Mouse (Mus musculus): ENCODE measurements around the gene Gfod1. TPM values are rescaled to one million over a fixed set of nuclear protein-coding genes. Genes with fewer than 3 reads are reported as not detected.

Gfod1 gene
- total and polyA plus RNA-seq, 3 experiments = 0.30 to 0.70 (median 0.36) TPM

- in situ Hi-C loops (cut with MboI; ENCODE audit: low pct_ligation_motif_present, low pct_unique_long_range_greater_than_20kb, low sequenced_read_pairs) = no loop called here
- no peak overlapping the region for H3K27ac ChIP-seq (ENCODE audit: insufficient read depth, low read depth)
- H3K79me2 ChIP-seq (replicated peaks; ENCODE audit: control insufficient read depth, extremely low read depth, insufficient read depth, poor library complexity, severe bottlenecking) = no peaks in the 10 kb centered on the region
Observed at GRCm38 (mm10) chr13:43261287-43261686, 42.7 kb downstream of the Gfod1 start.

GRCm38 (mm10) chr13:43260731-43261130 lies 43.2 kb downstream of the Gfod1 start:
- Histone ChIP-seq H3K4me1 (ENCODE audit: control insufficient read depth in 1 of 2, insufficient read depth in 2 of 2) (peaks cover 8 to 42% of the 10 kb centered on the region in 2 experiments), H3K27ac (ENCODE audit: insufficient read depth, low read depth) (no peak overlapping the region)

More at GRCm38 (mm10) chr13:43261287-43261686, 42.7 kb downstream of the Gfod1 start:
- no peaks in the 10 kb centered on the region for H3K36me3 ChIP-seq (replicated peaks in 1 of 2; ENCODE audit: control insufficient read depth in 1 of 2, insufficient read depth in 1 of 2, low read length in 1 of 2)
- DNase-seq (ENCODE audit: extremely low read depth) = no peak
- no peak overlapping the region for H3K4me3 ChIP-seq (replicated peaks in 1 of 3; ENCODE audit: low read depth in 2 of 3, low read length in 2 of 3, poor library complexity in 1 of 3)
- no peaks in the 10 kb centered on the region for H3K9me3 ChIP-seq (replicated peaks; ENCODE audit: low read length)
- peaks cover 8 to 42% of the 10 kb centered on the region in 2 experiments for H3K4me1 ChIP-seq (ENCODE audit: control insufficient read depth in 1 of 2, insufficient read depth in 2 of 2)
- H3K4me2 ChIP-seq (ENCODE audit: insufficient read depth, low read depth, poor library complexity, severe bottlenecking) = no peak overlapping the region
- no peak for TF ChIP-seq CTCF (conservative IDR thresholded peaks at IDR 0.05 in 1 of 2, IDR thresholded peaks at IDR 0.05 in 1 of 2; ENCODE audit: low read depth in 2 of 2, low read length in 2 of 2)
- no peak for TF ChIP-seq RCOR1 (conservative IDR thresholded peaks at IDR 0.05; ENCODE audit: low read depth, low read length)
- no peak for TF ChIP-seq BHLHE40 (IDR thresholded peaks at IDR 0.05; ENCODE audit: low read depth, low read length)
- TF ChIP-seq HCFC1 (IDR thresholded peaks at IDR 0.05; ENCODE audit: low read depth, low read length) = no peak
- TF ChIP-seq SIN3A (IDR thresholded peaks at IDR 0.05; ENCODE audit: low read length) = no peak
- no peak for TF ChIP-seq ETS1 (conservative IDR thresholded peaks at IDR 0.05; ENCODE audit: low read depth, low read length)
- TF ChIP-seq POLR2AphosphoS2 (IDR thresholded peaks at IDR 0.05; ENCODE audit: low read depth, low read length) = no peak
- dilution Hi-C loops (cut with MboI; ENCODE audit: extremely low pct_ligation_motif_present, extremely low pct_unique_long_range_greater_than_20kb, low sequenced_read_pairs) = no loop called here
- no peak overlapping the region for H3K9ac ChIP-seq (ENCODE audit: insufficient read depth, low read depth)
- no peaks in the 10 kb centered on the region for H3K27me3 ChIP-seq (replicated peaks)

GRCm38 (mm10) chr13:43256447-43256846 lies 47.5 kb downstream of the Gfod1 start:
- dilution Hi-C loops (cut with MboI; ENCODE audit: extremely low pct_ligation_motif_present, extremely low pct_unique_long_range_greater_than_20kb, low sequenced_read_pairs) (no loop called here), in situ Hi-C loops (cut with MboI; ENCODE audit: low pct_ligation_motif_present, low pct_unique_long_range_greater_than_20kb, low sequenced_read_pairs) (no loop called here)
- H3K9ac ChIP-seq (ENCODE audit: insufficient read depth, low read depth) = no peak overlapping the region
- peaks cover 2 to 14% of the 10 kb centered on the region in 2 experiments for H3K4me1 ChIP-seq (ENCODE audit: control insufficient read depth in 1 of 2, insufficient read depth in 2 of 2)
- no peaks in the 10 kb centered on the region for H3K9me3 ChIP-seq (replicated peaks; ENCODE audit: low read length)
- no peaks in the 10 kb centered on the region for H3K36me3 ChIP-seq (replicated peaks in 1 of 2; ENCODE audit: control insufficient read depth in 1 of 2, insufficient read depth in 1 of 2, low read length in 1 of 2)
- H3K79me2 ChIP-seq (replicated peaks; ENCODE audit: control insufficient read depth, extremely low read depth, insufficient read depth, poor library complexity, severe bottlenecking) = no peaks in the 10 kb centered on the region
- H3K4me3 ChIP-seq (replicated peaks in 1 of 3; ENCODE audit: low read depth in 2 of 3, low read length in 2 of 3, poor library complexity in 1 of 3) = no peak overlapping the region
- no peak overlapping the region for H3K27ac ChIP-seq (ENCODE audit: insufficient read depth, low read depth)
- no peak overlapping the region for H3K4me2 ChIP-seq (ENCODE audit: insufficient read depth, low read depth, poor library complexity, severe bottlenecking)
- H3K27me3 ChIP-seq (replicated peaks) = no peaks in the 10 kb centered on the region
- TF ChIP-seq EP300 (IDR thresholded peaks at IDR 0.05; ENCODE audit: low read length) = no peak
- no peak for TF ChIP-seq ZC3H11A (IDR thresholded peaks at IDR 0.05; ENCODE audit: low read depth, low read length)
- no peak for TF ChIP-seq KAT2A (IDR thresholded peaks at IDR 0.05; ENCODE audit: insufficient replicate concordance, low read length)
- no peak for TF ChIP-seq RCOR1 (conservative IDR thresholded peaks at IDR 0.05; ENCODE audit: low read depth, low read length)
- no peak for TF ChIP-seq ZMIZ1 (IDR thresholded peaks at IDR 0.05; ENCODE audit: low read depth, low read length)
- no peak for TF ChIP-seq BHLHE40 (IDR thresholded peaks at IDR 0.05; ENCODE audit: low read depth, low read length)
- TF ChIP-seq ZKSCAN1 (IDR thresholded peaks at IDR 0.05; ENCODE audit: borderline replicate concordance, low read depth, low read length) = no peak
- DNase-seq (ENCODE audit: extremely low read depth) = no peak

More at GRCm38 (mm10) chr13:43260731-43261130, 43.2 kb downstream of the Gfod1 start:
- in situ Hi-C loops (cut with MboI; ENCODE audit: low pct_ligation_motif_present, low pct_unique_long_range_greater_than_20kb, low sequenced_read_pairs) (no loop called here), dilution Hi-C loops (cut with MboI; ENCODE audit: extremely low pct_ligation_motif_present, extremely low pct_unique_long_range_greater_than_20kb, low sequenced_read_pairs) (no loop called here)
- H3K9me3 ChIP-seq (replicated peaks; ENCODE audit: low read length) = no peaks in the 10 kb centered on the region
- H3K27me3 ChIP-seq (replicated peaks) = no peaks in the 10 kb centered on the region
- no peak overlapping the region for H3K9ac ChIP-seq (ENCODE audit: insufficient read depth, low read depth)
- H3K4me3 ChIP-seq (replicated peaks in 1 of 3; ENCODE audit: low read depth in 2 of 3, low read length in 2 of 3, poor library complexity in 1 of 3) = no peak overlapping the region
- no peaks in the 10 kb centered on the region for H3K79me2 ChIP-seq (replicated peaks; ENCODE audit: control insufficient read depth, extremely low read depth, insufficient read depth, poor library complexity, severe bottlenecking)
- H3K4me2 ChIP-seq (ENCODE audit: insufficient read depth, low read depth, poor library complexity, severe bottlenecking) = no peak overlapping the region
- DNase-seq (ENCODE audit: extremely low read depth) = no peak
- TF ChIP-seq TCF12 (IDR thresholded peaks at IDR 0.05; ENCODE audit: low read depth, low read length) (no peak), POLR2AphosphoS2 (IDR thresholded peaks at IDR 0.05; ENCODE audit: low read depth, low read length) (no peak), JUND (conservative IDR thresholded peaks at IDR 0.05; ENCODE audit: low read depth, low read length) (no peak), EP300 (IDR thresholded peaks at IDR 0.05; ENCODE audit: low read length) (no peak), CHD1 (IDR thresholded peaks at IDR 0.05; ENCODE audit: low read depth, low read length) (no peak), NELFE (IDR thresholded peaks at IDR 0.05; ENCODE audit: low read depth, low read length) (no peak), GABPA (IDR thresholded peaks at IDR 0.05; ENCODE audit: insufficient replicate concordance, low read depth, low read length) (no peak), ZNF384 (IDR thresholded peaks at IDR 0.05; ENCODE audit: low read depth, low read length) (no peak), BHLHE40 (IDR thresholded peaks at IDR 0.05; ENCODE audit: low read depth, low read length) (no peak), ZC3H11A (IDR thresholded peaks at IDR 0.05; ENCODE audit: low read depth, low read length) (no peak), ZKSCAN1 (IDR thresholded peaks at IDR 0.05; ENCODE audit: borderline replicate concordance, low read depth, low read length) (no peak), POLR2A (IDR thresholded peaks at IDR 0.05; ENCODE audit: low read depth, low read length) (no peak), MEF2A (IDR thresholded peaks at IDR 0.05; ENCODE audit: borderline replicate concordance, low read depth, low read length) (no peak), RAD21 (IDR thresholded peaks at IDR 0.05; ENCODE audit: low read depth, low read length) (no peak), CHD2 (IDR thresholded peaks at IDR 0.05; ENCODE audit: low read length) (no peak), MAZ (IDR thresholded peaks at IDR 0.05; ENCODE audit: low read depth, low read length) (no peak), E2F4 (IDR thresholded peaks at IDR 0.05; ENCODE audit: insufficient replicate concordance, low read depth, low read length) (no peak), MAX (IDR thresholded peaks at IDR 0.05; ENCODE audit: low read length) (no peak)
- H3K36me3 ChIP-seq (replicated peaks in 1 of 2; ENCODE audit: control insufficient read depth in 1 of 2, insufficient read depth in 1 of 2, low read length in 1 of 2) = no peaks in the 10 kb centered on the region
